Mouse (Mus musculus) forebrain, embryonic 16.5 days (tissue): ENCODE measurements around the gene Pitpnm1. TPM values are rescaled to one million over a fixed set of nuclear protein-coding genes. Genes with fewer than 3 reads are reported as not detected.
A peak's percentile ranks its signal among the peaks of the same experiment; 100 is the strongest.

Source experiments
- ATAC-seq: fragments of 200-750 bp; cut with Nextera tagmentation; 2 replicates; pipeline ENCODE4 v1.8.0; 2017; ENCODE audit warnings: mild to moderate bottlenecking, moderate library complexity
- H3K27ac ChIP-seq: fragments of 300-500 bp; sonication (generic); 2 replicates; pipeline ENCODE4 v1.5.1; 2014; ENCODE audit warnings: low read length, control low read depth
- H3K27me3 ChIP-seq: fragments of 300-500 bp; sonication (generic); replicated peaks from 2 replicates; pipeline ENCODE4 v1.6.1; 2014; ENCODE audit warnings: low read length; ENCODE audit not compliant: control insufficient read depth, insufficient read depth
- H3K36me3 ChIP-seq: fragments of 300-500 bp; sonication (generic); 2 replicates; pipeline ENCODE4 v1.6.1; 2014; ENCODE audit not compliant: control insufficient read depth, insufficient read depth
- H3K4me1 ChIP-seq: fragments of 300-500 bp; sonication (generic); replicated peaks from 2 replicates; pipeline ENCODE4 v1.6.1; 2014; ENCODE audit warnings: low read length; ENCODE audit not compliant: control insufficient read depth, insufficient read depth
- H3K4me2 ChIP-seq: fragments of 300-500 bp; sonication (generic); 2 replicates; pipeline ENCODE4 v1.6.1; 2014; ENCODE audit warnings: mild to moderate bottlenecking, low read length, control low read depth
- H3K4me3 ChIP-seq: fragments of 300-500 bp; sonication (generic); replicated peaks from 2 replicates; pipeline ENCODE4 v1.5.1; 2014; ENCODE audit warnings: mild to moderate bottlenecking, low read length, control low read depth
- H3K9ac ChIP-seq: fragments of 300-500 bp; sonication (generic); replicated peaks from 2 replicates; pipeline ENCODE4 v1.6.1; 2014; ENCODE audit warnings: low read depth, low read length, control low read depth
- H3K9me3 ChIP-seq: fragments of 300-500 bp; sonication (generic); 2 replicates; pipeline ENCODE4 v1.6.1; 2016; ENCODE audit warnings: low read length; ENCODE audit not compliant: control insufficient read depth
- WGBS: fragments of 180-500 bp; shearing (Covaris S2); extraction: QIAGEN DNeasy Blood & Tissue Kit; methylation state at CpG from one replicate; pipeline ENCODE4 v1.1.7; 2014; 5-methylcytosine and 5-hydroxymethylcytosine counted together
- polyA plus RNA-seq: library from polyadenylated mRNA; unstranded; fragments of >200 nt; fragmentation: Nextera tagmentation; extraction: Ambion mirVana; gene quantifications from 2 replicates; pipeline ENCODE4 v1.2.1, GENCODE M21; 2015

Pitpnm1 gene
- 49.6 and 75.5 TPM in 2 replicates for polyA plus RNA-seq

- H3K36me3 ChIP-seq = no peaks in the 10 kb centered on the region
- peak within 1 kb of the TSS; percentile 58 for H3K4me3 ChIP-seq
- H3K27ac ChIP-seq = no peak within 1 kb of the TSS
- H3K9me3 ChIP-seq = no peaks in the 10 kb centered on the region
- peak within 1 kb of the TSS; percentile 64 for H3K4me2 ChIP-seq
- H3K9ac ChIP-seq = peak within 1 kb of the TSS; percentile 62
- ATAC-seq = no peak
- peaks cover 6% of the 10 kb centered on the region for H3K27me3 ChIP-seq
- peaks cover 43% of the 10 kb centered on the region for H3K4me1 ChIP-seq
- under 1% methylated on average over 53 of the region's 53 CpGs for WGBS
Observed at GRCm38 (mm10) chr19:4099837-4100717, at the start of gene Pitpnm1. TSS of gene Pitpnm1 (plus strand) at chr19:4099998.

- peaks cover 2% of the 10 kb centered on the region for H3K4me1 ChIP-seq
- H3K4me2 ChIP-seq = no peak overlapping the region
- no peak overlapping the region for H3K27ac ChIP-seq
- no peaks in the 10 kb centered on the region for H3K27me3 ChIP-seq
- H3K4me3 ChIP-seq = no peak overlapping the region
- no peak for ATAC-seq
- no peak overlapping the region for H3K9ac ChIP-seq
- H3K9me3 ChIP-seq = no peaks in the 10 kb centered on the region
- no peaks in the 10 kb centered on the region for H3K36me3 ChIP-seq
- 95% methylated on average over 5 of the region's 5 CpGs for WGBS
Observed at GRCm38 (mm10) chr19:4051016-4051415, 48.8 kb upstream of the Pitpnm1 start.

- H3K27ac ChIP-seq = no peak overlapping the region
- 52% methylated on average over 10 of the region's 10 CpGs for WGBS
- no peak overlapping the region for H3K4me3 ChIP-seq
- no peak for ATAC-seq
- no peaks in the 10 kb centered on the region for H3K4me1 ChIP-seq
- H3K9me3 ChIP-seq = no peaks in the 10 kb centered on the region
- H3K4me2 ChIP-seq = no peak overlapping the region
- H3K36me3 ChIP-seq = no peaks in the 10 kb centered on the region
- H3K27me3 ChIP-seq = no peaks in the 10 kb centered on the region
- H3K9ac ChIP-seq = no peak overlapping the region
Observed at GRCm38 (mm10) chr19:4051741-4052515, 47.9 kb upstream of the Pitpnm1 start.

- no peak for ATAC-seq
- no peaks in the 10 kb centered on the region for H3K36me3 ChIP-seq
- H3K4me1 ChIP-seq = no peaks in the 10 kb centered on the region
- no peak overlapping the region for H3K9ac ChIP-seq
- H3K4me2 ChIP-seq = no peak overlapping the region
- no peaks in the 10 kb centered on the region for H3K9me3 ChIP-seq
- no peaks in the 10 kb centered on the region for H3K27me3 ChIP-seq
- H3K4me3 ChIP-seq = no peak overlapping the region
- H3K27ac ChIP-seq = no peak overlapping the region
- WGBS = 82% methylated on average over 5 of the region's 5 CpGs
Observed at GRCm38 (mm10) chr19:4052516-4053030, 47.2 kb upstream of the Pitpnm1 start.

GRCm38 (mm10) chr19:4054613-4055012, 45.2 kb upstream of the Pitpnm1 start:
- H3K36me3 ChIP-seq = no peaks in the 10 kb centered on the region
- 90% methylated on average over 5 of the region's 5 CpGs for WGBS
- H3K9ac ChIP-seq = no peak overlapping the region
- H3K4me1 ChIP-seq = no peaks in the 10 kb centered on the region
- no peak for ATAC-seq
- no peak overlapping the region for H3K27ac ChIP-seq
- no peak overlapping the region for H3K4me2 ChIP-seq
- H3K4me3 ChIP-seq = no peak overlapping the region
- H3K9me3 ChIP-seq = no peaks in the 10 kb centered on the region
- no peaks in the 10 kb centered on the region for H3K27me3 ChIP-seq

GRCm38 (mm10) chr19:4055216-4055946, 44.4 kb upstream of the Pitpnm1 start:
- Histone ChIP-seq H3K4me2 (no peak overlapping the region), H3K9ac (no peak overlapping the region), H3K4me1 (no peaks in the 10 kb centered on the region), H3K36me3 (no peaks in the 10 kb centered on the region), H3K4me3 (no peak overlapping the region), H3K27me3 (no peaks in the 10 kb centered on the region), H3K27ac (no peak overlapping the region), H3K9me3 (no peaks in the 10 kb centered on the region)
- 71% methylated on average over 8 of the region's 8 CpGs for WGBS
- ATAC-seq = no peak

GRCm38 (mm10) chr19:4055947-4056693, 43.7 kb upstream of the Pitpnm1 start:
- Histone ChIP-seq H3K4me2 (no peak overlapping the region), H3K36me3 (no peaks in the 10 kb centered on the region), H3K27ac (no peak overlapping the region), H3K9me3 (no peaks in the 10 kb centered on the region), H3K4me1 (no peaks in the 10 kb centered on the region), H3K9ac (no peak overlapping the region), H3K4me3 (no peak overlapping the region), H3K27me3 (no peaks in the 10 kb centered on the region)
- ATAC-seq = no peak
- 63% methylated on average over 15 of the region's 15 CpGs for WGBS

- no peaks in the 10 kb centered on the region for H3K27me3 ChIP-seq
- WGBS = 41% methylated on average over 4 of the region's 4 CpGs
Observed at GRCm38 (mm10) chr19:4056727-4057126, 43.1 kb upstream of the Pitpnm1 start.

More at GRCm38 (mm10) chr19:4056727-4057126, 43.1 kb upstream of the Pitpnm1 start:
- Histone ChIP-seq H3K36me3 (no peaks in the 10 kb centered on the region), H3K4me2 (no peak overlapping the region), H3K4me1 (no peaks in the 10 kb centered on the region), H3K9ac (no peak overlapping the region), H3K27ac (no peak overlapping the region), H3K9me3 (no peaks in the 10 kb centered on the region), H3K4me3 (no peak overlapping the region)
- no peak for ATAC-seq
